Mouse (Mus musculus) kidney, postnatal 4 days (tissue): ENCODE data around the gene Nme9.

Experiments used
- DNase-seq, 2 experiments: peaks; one replicate each; pipeline ENCODE4 v3.0.0; 2021; ENCODE audit warnings: mixed read lengths in 2 of 2

Nme9 gene

GRCm38 (mm10) chr9:99484632-99485031 is 33.4 kb downstream of the Nme9 start:
- no peak for DNase-seq

- DNase-seq, result no peak
Observed at GRCm38 (mm10) chr9:99485144-99485543, 33.9 kb downstream of the Nme9 start.

DNA sequence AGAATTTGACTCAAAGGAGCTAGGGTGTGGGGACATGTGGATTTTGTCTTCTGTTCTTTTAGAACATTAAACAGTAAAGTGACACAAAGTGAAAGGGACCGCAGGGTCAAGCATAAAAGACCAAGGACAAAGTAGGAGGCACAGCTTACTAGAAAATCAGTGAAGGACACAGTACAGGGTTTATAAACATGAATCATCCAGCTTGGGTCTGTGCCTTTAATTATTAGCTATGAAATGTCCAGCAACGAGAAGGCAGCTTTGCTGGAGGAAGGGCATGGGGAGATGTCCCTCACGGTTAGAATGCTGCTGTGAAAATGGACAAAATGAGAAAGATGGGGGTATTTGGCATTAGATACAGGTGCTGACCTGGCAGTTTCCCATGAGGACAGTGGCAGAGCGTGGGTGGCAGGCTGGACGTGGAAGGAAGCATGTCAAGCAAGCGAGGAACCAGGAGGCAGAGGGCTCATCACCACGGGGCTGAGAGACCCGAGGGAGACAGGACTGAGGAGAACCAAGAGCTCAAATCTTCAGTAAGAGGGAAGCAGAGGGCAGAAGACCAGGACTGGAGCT is 35.9 kb downstream of the Nme9 start:
- no peak for DNase-seq

GRCm38 (mm10) chr9:99487841-99488240 is 36.6 kb downstream of the Nme9 start:
- DNase-seq, result no peak

GRCm38 (mm10) chr9:99491050-99491449 is 39.8 kb downstream of the Nme9 start:
- no peak for DNase-seq

DNA sequence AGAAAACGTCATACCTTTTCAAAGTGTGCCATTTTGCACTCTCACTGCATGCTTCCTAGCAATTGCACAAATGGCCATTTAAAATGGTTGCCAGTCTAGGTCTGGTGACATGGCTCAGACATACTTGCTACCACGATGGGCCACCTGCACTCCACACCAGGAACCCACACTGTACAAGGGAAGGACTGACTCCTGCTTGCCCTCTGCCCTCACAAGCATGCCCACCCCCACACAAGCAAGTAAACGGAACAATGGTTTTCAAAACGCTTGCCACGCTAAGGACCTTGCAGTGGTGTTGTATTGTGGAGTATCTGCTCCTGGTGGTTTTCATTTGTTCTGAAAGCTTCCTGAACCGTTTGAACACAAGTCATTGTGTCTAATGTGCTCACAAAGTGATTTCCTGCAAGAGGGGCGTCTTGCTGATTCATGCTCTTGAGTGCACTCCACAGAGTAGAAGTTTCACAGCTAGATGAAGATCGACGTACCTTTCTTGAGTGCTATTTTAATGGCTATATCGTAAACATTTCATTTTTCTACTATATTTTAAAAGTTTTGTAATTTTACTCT is 41.4 kb downstream of the Nme9 start:
- no peak for DNase-seq

GRCm38 (mm10) chr9:99499336-99499735 is 48.1 kb downstream of the Nme9 start:
- no peak for DNase-seq

GRCm38 (mm10) chr9:99505875-99506274 is 54.6 kb downstream of the Nme9 start:
- DNase-seq, result no peak
